Comparison of ENCODE assay signal across 10 mouse cellular contexts in the genomic region with DNA sequence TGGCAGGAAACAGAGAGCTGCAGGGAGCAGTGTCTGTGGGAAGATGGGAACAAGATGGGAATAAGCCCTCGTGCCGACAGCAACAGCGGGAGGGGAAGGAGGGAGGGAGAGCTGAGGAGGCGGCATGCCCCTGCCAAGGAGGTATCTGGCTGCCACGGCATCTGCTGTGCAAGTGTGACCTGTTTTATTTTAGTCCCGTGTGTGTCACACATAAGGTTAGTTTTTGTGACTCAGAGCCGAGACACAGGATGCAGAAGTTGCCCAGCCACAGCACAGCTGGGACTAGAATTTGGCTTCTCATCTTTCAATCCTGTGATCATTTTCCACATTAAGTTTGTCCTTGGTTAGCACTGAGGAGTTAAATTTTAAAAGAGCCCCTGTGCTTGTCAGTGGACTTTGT.
DNase-seq lines count a peak whose midpoint lies in the region; ATAC-seq lines count a peak whose summit lies in the region.
"Had no signal": no experiment of that assay in that cellular context is flagged by ENCODE, and none has a peak within 500 bp of the region (broad histone marks: within the 10 kb centered on the region; RNA-seq: fewer than 3 reads in every experiment).

No protein-coding gene starts in this region.

- 0 out of 2 replicates have a peak overlapping the region, but pooled peaks have one; percentile 12 for H3K27ac ChIP-seq in hindbrain, embryonic 13.5 days
- no peak overlapping the region for H3K27ac ChIP-seq in hindbrain, embryonic 12.5 days
- H3K27ac ChIP-seq in neural tube, embryonic 15.5 days (replicated peaks), result no peak overlapping the region

- H3K9me3 ChIP-seq in hindbrain, embryonic 13.5 days, result no peaks in the 10 kb centered on the region
- no peaks in the 10 kb centered on the region for H3K9me3 ChIP-seq in hindbrain, embryonic 12.5 days (replicated peaks)
- no peaks in the 10 kb centered on the region for H3K9me3 ChIP-seq in neural tube, embryonic 15.5 days (replicated peaks)

- peaks cover 38% of the 10 kb centered on the region for H3K4me1 ChIP-seq in hindbrain, embryonic 13.5 days (replicated peaks)
- peaks cover 28% of the 10 kb centered on the region for H3K4me1 ChIP-seq in hindbrain, embryonic 12.5 days
- peaks cover 34% of the 10 kb centered on the region for H3K4me1 ChIP-seq in neural tube, embryonic 15.5 days

- no peaks in the 10 kb centered on the region for H3K27me3 ChIP-seq in hindbrain, embryonic 13.5 days
- no peaks in the 10 kb centered on the region for H3K27me3 ChIP-seq in hindbrain, embryonic 12.5 days
- H3K27me3 ChIP-seq in neural tube, embryonic 15.5 days (replicated peaks), result no peaks in the 10 kb centered on the region
- H3K27me3 ChIP-seq: Patski had no signal

- H3K4me3 ChIP-seq in hindbrain, embryonic 13.5 days, result no peak overlapping the region
- no peak overlapping the region for H3K4me3 ChIP-seq in hindbrain, embryonic 12.5 days
- H3K4me3 ChIP-seq in neural tube, embryonic 15.5 days (replicated peaks), result no peak overlapping the region
- H3K4me3 ChIP-seq: erythroblast, embryonic 14.5 days had no signal

- peak; percentile 70 to 72 for DNase-seq in cerebellum, postnatal 14 days
- peak; percentile 36 to 58 for DNase-seq in kidney, postnatal 36 days
- peak; percentile 70 to 77 for DNase-seq in right cerebral cortex, postnatal 36 days (ENCODE audit: low spot score in 2 of 2)
- DNase-seq in embryo, embryonic 11 days, result no peak
- DNase-seq in urinary bladder, adult 18-20 months (ENCODE audit: low spot score in 2 of 2), result no peak

- H3K9ac ChIP-seq in hindbrain, embryonic 13.5 days, result no peak overlapping the region
- no peak overlapping the region for H3K9ac ChIP-seq in hindbrain, embryonic 12.5 days
- no peak overlapping the region for H3K9ac ChIP-seq in neural tube, embryonic 15.5 days (replicated peaks)

- no peak for ATAC-seq in hindbrain, embryonic 13.5 days (ENCODE audit: low FRiP score)
- ATAC-seq in hindbrain, embryonic 12.5 days (ENCODE audit: low FRiP score), result no peak
- ATAC-seq in neural tube, embryonic 15.5 days (ENCODE audit: low FRiP score), result no peak
- ATAC-seq: Patski had no signal

- H3K4me2 ChIP-seq in hindbrain, embryonic 13.5 days, result no peak overlapping the region
- H3K4me2 ChIP-seq in hindbrain, embryonic 12.5 days (replicated peaks), result no peak overlapping the region
- H3K4me2 ChIP-seq in neural tube, embryonic 15.5 days, result no peak overlapping the region

- WGBS in hindbrain, embryonic 13.5 days, result 52% methylated on average over 7 of the region's 7 CpGs
- 52% methylated on average over 7 of the region's 7 CpGs for WGBS in hindbrain, embryonic 12.5 days
- 51% methylated on average over 7 of the region's 7 CpGs for WGBS in neural tube, embryonic 15.5 days

- peaks cover 7% of the 10 kb centered on the region; the same call in 1 of the 2 replicates for H3K36me3 ChIP-seq in hindbrain, embryonic 13.5 days
- 0 out of 2 replicates have a peak, but pooled peaks cover 6% of the 10 kb centered on the region for H3K36me3 ChIP-seq in hindbrain, embryonic 12.5 days
- no peaks in the 10 kb centered on the region for H3K36me3 ChIP-seq in neural tube, embryonic 15.5 days

Comparison
In these comparisons a context has a peak if more than half of its experiments do, and no peak if none do; other contexts are left out.
1. DNase-seq: peak in cerebellum, postnatal 14 days (2 of 2), kidney, postnatal 36 days (2 of 2) and right cerebral cortex, postnatal 36 days (2 of 2); none in embryo, embryonic 11 days (single experiment) and urinary bladder, adult 18-20 months (0 of 2).